Mouse (Mus musculus): ENCODE results near the gene Efcab12.

Gene Efcab12

GRCm38 (mm10) chr6:115761995-115762756 is 76.0 kb downstream of the Efcab12 start, which contains the start of gene Tmem40:
Tmem40 (minus strand) TSS chr6:115762410.
- in situ Hi-C loops (cut with MboI; ENCODE audit: low pct_unique_long_range_greater_than_20kb in 1 of 2, low sequenced_read_pairs in 2 of 2, unreplicated experiment in 1 of 2) = loop anchor here in 1 of 2 experiments (10.0 kb wide), 1 partner anchor 147 kb away; no protein-coding TSS in a partner anchor

DNA sequence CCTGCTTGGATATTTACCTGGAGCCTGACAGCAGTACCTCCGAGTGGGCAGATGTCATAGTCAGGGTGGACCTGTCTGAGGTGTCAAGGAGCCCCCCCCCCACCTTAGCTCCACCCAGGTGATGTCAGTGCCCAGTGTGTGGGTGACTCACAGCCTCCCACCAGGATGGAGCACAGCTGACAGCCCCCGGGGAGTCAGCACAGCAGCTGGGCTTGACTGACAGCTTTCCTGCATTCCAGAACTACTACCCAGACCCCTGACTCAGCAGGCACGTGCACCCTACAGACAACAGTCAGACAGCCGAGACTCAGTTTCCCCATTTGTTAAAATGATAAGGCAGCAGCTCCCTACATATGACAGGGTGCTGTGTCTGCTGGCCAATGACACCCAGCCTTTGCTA is 77.2 kb downstream of the Efcab12 start:
- in situ Hi-C loops (cut with MboI; ENCODE audit: low pct_unique_long_range_greater_than_20kb in 1 of 2, low sequenced_read_pairs in 2 of 2, unreplicated experiment in 1 of 2) = loop anchor here in 1 of 2 experiments (10.0 kb wide), 1 partner anchor 146 kb away; no protein-coding TSS in a partner anchor
